Mouse (Mus musculus) right cerebral cortex, postnatal 10 days (tissue): Measurements from ENCODE around the gene Gm49387.
A peak's percentile ranks its signal among the peaks of the same experiment; 100 is the strongest.

ENCODE experiments used
- DNase-seq, 2 experiments: peaks; one replicate each; pipeline ENCODE4 v3.0.0; 2021; ENCODE audit warnings: low spot score in 2 of 2

The Gm49387 gene

DNA sequence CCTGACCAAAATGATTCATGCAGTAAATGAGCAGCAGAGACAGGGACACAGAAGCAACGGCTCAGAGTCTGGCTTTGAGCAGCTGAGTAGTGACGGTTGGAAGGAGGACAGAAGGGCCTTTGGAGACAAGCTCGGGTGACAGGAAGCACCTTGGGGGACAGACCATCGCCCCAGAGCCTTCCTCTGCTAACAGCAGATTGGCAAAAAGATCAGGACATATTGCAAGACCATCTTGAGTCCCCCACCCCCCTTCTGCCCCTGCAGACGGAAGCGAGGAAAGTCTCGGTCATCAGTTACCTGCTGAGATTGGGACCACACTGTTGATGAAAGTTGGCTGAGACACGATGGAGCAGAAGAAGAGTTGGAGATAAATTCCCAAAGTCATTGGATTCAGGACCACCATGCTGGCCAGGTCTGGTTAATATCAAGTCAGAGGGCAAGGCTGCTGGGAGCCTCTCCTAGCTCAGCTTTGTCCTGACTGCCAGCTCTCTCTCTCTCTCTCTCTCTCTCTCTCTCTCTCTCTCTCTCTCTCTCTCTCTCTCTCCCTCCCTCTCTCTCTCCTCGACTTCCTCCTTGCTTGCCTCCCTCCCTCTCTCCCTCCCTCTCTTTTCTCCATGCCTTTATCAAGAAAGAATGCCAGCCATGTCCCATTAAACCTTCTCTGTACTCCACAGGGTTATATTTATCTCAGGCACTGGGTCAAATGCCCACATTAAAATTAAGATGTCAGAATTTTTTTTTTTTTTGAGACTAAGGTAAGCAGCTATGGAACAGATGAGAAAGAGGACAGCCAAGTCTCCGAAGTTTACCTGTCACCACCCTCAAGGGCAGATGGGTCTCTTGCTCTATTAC, 63.6 kb downstream of the Gm49387 start:
- no peak for DNase-seq

DNA sequence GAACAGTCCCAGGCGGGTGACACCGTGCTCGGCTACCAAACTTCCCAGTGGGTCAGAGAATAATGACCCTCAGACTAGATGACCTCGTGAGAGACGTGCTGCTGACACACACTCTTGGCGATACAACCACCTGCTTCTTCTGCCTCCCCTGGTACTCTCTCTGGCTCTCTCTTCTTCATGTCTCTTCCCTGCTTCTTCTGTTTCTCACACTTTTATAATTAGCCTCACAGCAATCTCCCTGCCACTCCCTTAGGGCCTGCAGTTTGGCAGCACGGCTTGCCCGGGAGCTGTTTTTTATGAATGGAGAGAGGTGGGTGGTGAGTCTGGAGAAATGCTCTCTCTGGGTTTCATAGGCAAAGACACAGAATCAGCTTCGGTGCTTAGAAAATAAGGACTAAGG, 64.8 kb downstream of the Gm49387 start:
- peak; percentile 62 to 70 for DNase-seq

DNA sequence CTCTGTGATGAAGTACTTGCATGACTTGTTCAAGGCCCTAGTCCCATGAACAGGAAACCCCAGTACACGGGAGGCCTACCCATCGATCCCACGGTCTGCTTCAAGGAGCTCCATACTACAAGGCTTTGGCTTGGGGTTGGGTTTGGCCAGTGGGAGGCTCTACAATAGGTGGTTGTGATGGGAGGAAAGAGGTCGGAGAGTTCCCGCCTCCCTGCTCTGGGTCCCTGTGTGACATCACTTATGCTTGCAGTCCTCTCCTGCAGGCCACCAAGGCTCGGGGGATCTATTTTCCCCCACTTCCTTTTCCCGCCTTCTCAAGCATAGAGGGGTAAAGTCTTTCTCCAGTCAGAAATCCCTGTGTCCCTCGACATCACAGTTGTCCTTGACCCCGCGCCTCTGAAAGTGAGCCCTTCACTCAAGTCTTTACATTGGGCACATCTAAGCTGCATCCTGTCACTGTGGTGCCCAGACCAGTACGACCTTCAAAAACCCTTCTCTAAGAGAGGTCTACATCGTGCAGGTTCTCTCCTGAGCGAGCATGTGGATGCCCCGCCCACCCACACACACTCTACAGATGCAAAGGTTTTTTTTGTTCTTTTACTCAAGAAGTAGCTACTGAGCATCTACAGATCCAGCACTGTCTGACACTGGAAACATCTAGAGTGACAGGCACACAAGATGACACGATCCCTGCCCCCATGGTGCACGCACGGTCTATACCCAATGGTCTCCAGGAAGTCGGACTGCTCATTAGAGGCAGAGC, 65.6 kb downstream of the Gm49387 start:
- DNase-seq = no peak

DNA sequence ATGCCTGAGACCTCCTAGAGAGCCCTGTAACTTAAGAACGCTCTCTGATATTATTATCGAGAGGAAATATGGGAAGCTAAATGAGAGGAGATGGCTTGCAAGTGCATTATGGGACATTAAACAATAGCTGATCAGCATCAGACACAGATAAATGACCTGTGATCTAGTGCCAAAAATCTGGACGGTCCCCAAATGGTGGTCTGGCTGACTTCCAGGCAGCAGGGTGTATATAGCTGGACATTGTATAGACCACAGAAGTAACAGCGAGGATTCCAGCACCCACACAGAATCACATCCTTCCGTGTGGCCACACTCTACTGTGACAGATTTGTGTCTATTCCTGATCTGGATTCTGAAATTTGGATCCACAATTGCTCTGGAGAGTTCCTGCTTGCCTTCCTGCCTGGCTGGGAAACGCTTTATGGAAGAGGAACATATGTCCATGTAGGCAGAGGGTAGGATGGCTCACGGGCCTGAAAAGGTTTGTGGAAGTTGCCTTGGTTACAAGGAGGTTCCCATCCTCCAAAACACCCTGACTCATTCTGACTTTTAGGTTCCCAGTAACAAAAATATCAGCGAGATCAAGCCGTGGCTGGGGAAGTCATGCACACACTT, 68.0 kb downstream of the Gm49387 start:
- DNase-seq = peak; percentile 60 to 82

DNA sequence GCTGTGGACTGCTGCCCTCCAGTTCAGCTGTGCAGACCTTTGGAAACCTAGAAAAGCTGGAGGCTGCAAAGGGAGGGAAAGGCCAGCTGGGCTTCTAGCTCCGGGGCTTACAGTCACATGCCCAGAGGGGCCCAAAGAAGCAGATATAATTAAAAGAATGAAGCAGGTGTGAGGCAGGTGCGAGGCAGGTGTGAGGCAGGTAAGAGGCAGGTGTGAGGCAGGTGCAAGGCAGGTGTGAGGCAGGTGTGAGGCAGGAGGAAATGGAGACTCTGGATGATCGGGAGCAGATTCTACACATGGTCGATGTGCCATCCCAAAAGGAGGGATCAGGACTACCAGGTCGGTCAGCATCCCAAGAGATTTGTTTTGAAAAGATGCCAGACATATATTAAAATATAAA, 69.3 kb downstream of the Gm49387 start:
- DNase-seq = no peak

DNA sequence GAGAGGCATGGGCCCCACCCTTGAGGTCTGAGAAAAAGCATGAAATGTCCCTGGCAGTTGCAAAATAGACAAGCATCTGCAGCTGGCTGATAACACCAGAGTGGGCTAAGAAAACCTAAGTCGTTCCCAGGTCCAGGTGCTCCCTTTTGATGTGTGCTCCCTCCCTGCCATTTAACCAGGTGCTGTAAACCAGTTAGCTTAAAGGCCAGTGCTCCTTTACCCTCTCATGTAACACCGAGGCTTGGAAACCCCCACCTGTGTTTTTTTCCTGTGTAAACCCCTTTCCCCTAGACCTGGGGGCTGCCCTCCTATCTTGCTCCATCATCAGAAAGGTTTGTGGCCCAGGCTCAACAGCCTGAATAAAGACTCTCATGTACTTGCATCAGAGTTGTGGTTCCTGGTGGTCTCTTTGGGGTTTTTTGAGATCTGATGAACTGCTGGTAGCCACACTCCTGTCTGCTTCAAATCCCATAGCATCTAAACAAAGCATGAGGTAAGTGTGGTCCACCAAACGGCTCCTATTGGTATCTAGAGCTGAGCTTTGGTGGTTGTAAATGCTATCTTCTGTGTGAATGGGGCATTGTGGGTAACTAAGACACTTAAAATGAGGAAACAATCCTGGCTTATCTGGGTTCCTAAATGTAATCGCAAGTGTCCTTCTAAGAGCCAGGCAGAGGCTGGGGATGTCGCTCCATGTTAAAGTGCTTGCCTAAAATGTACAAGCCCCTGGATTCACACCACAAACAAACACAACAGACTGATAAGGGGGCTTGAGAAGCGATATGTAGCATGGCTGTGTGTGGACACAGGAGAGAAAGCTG, 70.3 kb downstream of the Gm49387 start:
- DNase-seq = no peak

DNA sequence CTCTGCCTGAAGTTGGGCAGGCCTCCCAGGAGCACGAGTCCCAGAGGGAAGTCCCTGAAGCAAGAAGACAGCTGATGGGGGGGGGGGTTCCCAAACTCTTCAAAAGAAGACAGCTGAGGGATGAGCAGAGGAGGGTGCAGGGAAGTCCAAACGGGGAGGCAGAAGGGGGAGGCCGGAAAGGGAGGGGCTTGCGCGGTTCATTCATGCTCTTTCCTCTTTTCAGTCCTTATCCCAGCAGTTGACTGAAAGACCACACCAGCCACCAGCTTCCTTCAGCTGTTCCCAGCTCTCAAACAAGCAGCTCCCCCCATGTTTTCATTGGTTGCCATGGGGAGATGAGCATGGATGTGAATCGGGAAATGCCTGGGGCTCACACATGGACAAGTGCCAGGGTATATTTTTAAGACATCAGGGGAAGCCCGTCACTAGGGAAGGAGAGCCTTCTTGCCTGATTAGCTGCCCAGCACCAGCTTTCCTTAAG, 71.5 kb downstream of the Gm49387 start:
- peak; percentile 52 to 82 for DNase-seq

DNA sequence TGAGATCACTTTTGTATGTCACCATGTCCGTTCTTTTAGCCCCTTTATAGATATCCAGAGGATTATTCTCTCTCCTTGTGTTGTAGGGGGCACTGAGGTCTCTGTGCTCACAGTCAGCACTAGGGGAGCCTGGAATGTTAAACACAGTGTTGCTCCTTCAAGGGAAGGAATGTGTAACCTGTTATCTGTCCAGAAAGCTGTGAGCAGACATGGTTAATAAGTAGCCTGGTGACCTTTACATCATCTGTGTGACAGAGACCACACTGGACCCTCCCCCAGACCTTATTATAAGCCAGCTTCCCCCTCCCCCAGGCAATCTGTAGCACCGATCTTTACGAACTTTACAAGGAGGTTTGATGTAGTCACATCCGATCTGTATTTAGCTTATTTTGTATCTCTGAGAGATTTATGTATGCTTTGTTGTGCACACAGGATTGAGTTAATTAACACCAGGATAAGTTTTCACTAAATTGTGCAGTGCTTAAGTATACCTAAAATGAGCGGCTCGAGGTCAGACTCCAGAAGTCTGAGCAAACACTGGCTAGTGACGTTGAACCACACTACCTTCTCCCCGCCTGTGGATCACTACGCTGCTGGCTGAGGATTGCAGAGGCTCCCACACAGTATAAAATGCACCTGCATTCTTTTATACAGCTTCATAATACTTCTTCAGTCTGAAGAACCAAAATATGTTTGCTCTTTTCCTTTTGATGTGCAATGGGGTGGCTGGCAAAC, 75.0 kb downstream of the Gm49387 start:
- DNase-seq = no peak

DNA sequence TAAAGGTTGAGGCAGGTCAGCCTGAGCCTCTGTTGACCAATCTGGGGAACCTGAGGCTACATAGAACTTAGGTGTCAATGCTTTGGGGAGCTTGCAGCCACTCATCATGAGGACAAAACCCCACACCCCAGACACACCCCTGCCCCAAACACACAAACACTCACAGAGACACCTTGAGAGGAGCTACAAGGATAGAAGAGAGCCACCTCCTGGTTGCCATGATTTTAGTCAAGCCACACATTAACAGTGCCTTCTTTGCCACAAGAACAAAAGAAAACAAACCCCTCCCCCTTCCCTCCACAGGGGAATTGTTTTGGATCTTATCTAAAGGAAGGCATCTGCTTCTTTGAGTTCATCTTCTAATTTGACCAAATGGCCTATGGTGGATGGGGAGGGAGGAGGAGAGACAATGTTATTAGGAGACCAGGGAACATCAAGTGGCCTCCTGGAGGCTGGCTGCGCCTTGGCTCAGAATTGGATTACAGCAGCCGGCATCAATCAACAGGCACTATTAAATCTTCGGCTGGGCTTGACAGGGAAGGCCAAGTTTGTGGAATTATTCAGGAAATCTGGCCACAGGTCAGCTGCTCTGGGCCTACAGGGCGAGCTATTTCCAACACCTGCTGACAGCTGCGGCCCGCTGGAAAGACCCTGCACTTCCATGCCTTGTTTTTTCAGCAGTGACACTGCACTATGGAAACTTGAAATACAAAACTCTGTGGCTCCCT, 76.1 kb downstream of the Gm49387 start:
- no peak for DNase-seq

DNA sequence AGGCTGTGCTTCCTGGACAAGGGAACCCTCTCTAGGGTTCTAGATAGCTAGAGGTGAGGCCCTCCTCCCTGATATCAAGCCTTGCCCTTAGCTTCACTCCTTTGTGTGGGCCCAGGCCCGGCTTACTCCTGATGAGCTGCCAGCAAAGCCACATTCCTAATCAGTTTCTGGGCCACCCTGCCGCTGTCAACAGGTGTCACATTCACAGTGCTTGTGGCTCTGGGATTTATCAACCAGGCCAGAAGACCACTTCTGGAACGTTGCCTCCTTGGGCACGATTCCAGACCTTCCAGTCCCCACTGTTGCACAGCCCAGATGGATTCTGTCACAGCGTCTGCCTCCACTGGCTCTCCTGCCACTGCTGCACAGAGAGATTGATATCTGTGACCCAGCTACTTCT, 79.8 kb downstream of the Gm49387 start:
- DNase-seq = no peak

DNA sequence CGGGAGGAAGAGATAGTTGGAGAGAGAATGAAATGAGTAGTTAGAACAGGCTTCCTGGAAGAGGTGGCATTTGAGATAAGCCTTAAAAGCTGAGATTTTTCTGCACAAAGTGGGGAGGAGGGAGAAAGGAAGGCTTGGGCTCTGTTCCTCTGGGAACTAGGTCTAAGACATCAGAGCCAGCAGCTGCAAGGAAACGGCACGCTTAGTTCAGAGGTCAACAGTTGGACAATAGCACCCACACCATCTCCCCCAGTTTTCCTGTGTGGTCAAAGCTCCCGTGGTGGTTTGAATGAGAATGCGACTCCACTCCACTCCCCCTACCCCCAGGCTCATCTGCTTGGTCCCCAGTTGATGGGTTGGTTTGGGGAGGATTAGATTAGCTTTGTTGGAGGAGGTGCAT, 81.5 kb downstream of the Gm49387 start:
- DNase-seq = no peak

DNA sequence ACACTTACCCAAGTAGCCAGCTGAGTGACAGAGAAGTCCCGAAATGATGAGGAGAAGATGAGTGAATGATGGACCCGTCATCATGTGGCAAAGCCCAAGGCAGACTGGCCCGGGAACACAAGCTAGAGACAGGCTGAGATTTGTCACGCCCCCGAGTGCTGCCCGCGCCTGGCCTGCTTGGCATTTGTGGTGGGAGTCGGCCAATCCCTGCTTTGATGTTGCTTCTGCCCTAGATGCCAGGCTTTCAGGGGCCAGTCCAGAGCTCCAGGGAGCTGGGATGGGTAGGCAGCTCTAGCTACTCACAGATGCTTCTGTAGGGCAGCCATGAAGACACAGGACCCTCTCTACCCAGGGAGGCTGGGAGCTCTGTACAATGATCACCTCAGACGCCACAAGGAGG, 82.9 kb downstream of the Gm49387 start:
- DNase-seq = no peak

DNA sequence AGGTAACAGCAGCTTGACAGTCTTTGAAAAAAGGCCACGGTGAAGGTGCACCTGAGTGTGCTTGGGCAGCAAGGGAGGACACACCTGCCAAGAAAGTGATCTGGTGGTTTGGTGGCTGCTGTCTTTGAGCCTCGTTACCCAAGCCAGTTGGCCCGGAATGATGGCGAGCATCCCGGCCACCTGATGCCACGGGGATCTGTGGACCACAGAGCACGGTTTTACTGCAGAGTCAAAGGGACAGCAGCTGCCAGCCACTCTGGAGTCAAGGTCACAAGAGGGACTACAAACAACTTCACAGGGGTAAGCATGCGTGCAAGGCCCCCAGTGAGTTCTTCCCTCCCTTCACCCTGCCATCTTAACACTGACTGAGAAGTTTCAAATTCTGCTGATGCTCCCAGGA, 83.4 kb downstream of the Gm49387 start:
- DNase-seq = no peak

DNA sequence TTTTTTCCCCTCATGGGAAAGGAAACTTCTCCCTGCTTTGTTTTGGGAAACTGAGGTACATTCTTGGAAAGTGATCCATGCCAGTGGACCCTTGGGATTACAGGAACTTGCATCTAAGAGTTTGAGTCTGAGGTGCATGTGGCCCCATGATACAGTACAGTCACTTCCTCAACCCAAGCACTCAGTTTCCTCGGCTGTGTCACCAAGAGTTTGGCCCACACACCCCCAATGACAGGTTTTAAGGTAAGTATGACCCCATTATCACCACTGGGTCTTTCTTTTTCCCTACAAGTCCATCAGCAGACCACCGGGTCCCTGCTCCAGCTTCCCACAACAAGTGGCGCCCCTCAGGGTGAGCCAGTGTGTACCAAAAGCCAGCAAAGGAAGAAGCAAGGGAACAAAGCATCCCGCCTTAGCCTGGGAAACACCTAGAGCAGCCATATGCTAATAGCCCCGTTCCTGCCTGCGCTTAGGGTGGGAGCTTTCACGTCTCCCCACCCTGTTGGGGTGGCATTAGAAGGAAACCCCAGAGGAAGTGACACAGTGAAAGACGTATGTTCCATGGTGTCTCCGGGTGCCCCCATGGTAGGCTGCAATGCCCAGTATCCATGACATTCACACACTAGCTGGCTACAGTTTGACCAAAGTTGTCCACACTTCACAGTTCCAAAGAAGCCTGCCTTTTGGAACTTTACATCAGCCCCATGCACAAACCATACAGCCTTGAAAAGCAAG, 84.0 kb downstream of the Gm49387 start:
- DNase-seq = no peak

DNA sequence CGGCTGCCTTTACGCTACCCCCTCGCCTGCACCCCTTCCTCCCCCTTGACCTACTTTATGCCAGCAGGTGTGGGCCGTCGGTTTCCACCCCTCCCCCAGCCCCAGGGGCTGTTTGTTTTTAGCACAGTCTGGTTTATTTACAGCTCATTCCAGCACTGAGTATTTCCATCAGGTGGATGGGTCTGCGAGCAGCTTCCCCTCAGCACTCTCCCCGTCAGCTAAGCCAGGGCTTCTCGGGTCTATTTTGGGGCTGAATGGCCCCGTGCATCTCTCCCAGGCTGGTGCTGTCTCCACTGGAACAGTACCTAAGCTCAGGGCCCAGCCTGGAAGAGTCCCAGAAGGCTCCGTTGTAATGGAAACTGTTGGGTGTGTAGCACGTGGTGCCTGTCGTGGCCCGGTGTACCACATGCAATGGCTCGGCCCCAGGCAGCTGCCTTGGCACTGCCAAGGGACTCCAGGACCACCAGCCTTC, 84.7 kb downstream of the Gm49387 start:
- DNase-seq = no peak

DNA sequence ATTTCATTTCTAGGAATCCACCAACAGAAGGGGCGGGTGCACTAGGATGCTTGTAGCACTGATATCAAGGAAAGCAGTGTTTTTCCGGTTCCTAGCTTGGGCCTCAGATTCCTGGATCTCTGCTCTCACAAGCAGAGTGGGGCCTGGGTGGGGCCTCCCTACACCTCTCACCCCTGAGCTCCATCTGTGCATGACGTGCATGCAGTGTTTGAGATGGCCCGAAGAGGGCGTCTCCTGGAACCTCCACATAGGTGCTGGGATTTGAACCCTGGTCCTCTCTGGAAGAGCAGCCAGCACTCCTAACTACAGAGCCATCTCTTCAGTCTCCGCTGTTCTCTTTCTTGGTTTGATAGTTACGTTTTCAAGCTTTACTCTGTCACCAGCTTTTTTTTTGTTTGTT, 85.7 kb downstream of the Gm49387 start:
- no peak for DNase-seq

DNA sequence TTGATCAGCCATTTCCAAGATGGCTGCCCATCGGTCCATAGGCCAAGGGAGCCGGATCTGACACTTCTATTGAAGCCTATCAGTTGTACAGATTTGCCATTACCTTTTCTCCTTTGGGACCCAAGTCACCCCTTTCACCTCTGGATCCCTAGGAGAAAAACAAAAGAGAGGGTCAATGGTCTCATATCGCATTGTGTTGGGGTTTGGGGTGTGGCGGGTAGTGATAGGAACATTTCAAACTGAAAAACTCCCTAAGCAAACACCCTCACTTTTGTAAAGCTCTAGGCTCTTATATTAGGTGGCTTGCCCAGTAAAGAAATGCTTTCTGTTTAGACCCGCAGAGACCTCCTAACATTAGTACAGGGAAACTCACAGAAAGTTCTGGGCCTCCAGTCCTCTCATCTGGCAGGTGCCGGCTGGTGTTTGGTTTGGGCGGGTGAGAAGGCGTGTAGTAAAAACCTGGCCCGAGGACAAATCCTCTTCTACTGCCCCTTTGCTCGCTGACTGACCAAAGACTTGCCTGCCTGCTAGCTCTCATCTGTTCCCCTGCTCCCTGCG, 96.7 kb downstream of the Gm49387 start:
- no peak for DNase-seq

DNA sequence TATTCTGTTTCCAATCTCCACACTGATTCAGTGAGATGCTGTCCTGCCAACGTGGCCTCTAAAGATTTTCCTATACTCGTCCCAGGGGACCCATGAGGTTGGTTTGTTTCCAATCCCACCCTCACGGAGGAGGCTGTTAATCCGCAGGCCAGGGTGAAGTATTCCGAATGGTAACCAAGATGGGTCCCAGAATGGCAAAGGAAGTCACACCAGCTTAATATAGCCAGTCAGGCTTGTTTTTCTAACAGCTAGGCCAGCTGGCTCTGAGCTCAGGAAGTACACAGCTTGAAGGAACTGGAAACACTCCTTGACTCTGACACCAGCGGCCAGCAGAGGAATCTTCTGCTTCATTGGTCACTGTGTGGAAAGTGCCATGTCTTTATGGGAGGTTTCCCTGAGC, 103.4 kb downstream of the Gm49387 start:
- DNase-seq = peak; percentile 35 to 41

DNA sequence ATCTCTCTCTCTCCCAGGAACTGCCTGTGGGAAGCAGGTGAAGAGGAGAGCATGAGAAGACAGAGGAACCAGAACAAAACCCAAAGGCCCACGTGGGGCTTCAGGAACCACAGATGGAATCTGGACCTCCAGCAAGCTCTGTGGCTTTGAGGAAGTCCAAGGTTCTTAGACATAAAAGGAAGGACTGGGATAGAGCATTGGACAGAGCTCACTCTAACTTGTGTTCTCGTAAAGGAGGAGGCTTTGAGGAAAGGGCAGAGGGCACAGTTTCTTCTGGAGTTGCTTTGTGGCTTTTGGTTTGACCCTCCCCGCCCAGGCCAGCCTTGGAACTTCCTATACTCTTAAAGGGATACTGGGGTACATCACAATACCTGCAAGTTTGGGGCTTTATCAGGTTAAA, 108.0 kb downstream of the Gm49387 start:
- DNase-seq = no peak
